Mouse (Mus musculus): ENCODE results near the gene Fam222b. TPM values are rescaled to one million over a fixed set of nuclear protein-coding genes. Genes with fewer than 3 reads are reported as not detected.
A peak's percentile ranks its signal among the peaks of the same experiment; 100 is the strongest.
"Not testable (repeated sequence)": the region's sequence is repeated elsewhere in the genome, so short reads cannot be mapped to it uniquely, and the experiment has no call there.

Fam222b gene
- polyA plus RNA-seq, 1 experiment from 2014 or later = 24.2 TPM

GRCm38 (mm10) chr11:78182450-78182849 is 88.0 kb downstream of the Fam222b start:
- WGBS = 13% methylated on average over 7 of the region's 7 CpGs
- H3K27ac ChIP-seq = peak overlapping the region; percentile 99
- DNase-seq (ENCODE audit: extremely low spot score, low spot score) = no peak
- H3K9me3 ChIP-seq = no peaks in the 10 kb centered on the region
- H3K4me1 ChIP-seq = peaks cover 57% of the 10 kb centered on the region
- peak overlapping the region; percentile 96 for H3K4me3 ChIP-seq
- H3K27me3 ChIP-seq (ENCODE audit: poor library complexity, severe bottlenecking) = no peaks in the 10 kb centered on the region
- H3K36me3 ChIP-seq (replicated peaks) = peaks cover 38% of the 10 kb centered on the region

- peak; percentile 89 for DNase-seq (ENCODE audit: extremely low spot score, low spot score)
- WGBS = under 1% methylated on average over 38 of the region's 38 CpGs
- peaks cover 56% of the 10 kb centered on the region for H3K4me1 ChIP-seq
- H3K9me3 ChIP-seq = no peaks in the 10 kb centered on the region
- peaks cover 38% of the 10 kb centered on the region for H3K36me3 ChIP-seq (replicated peaks)
- peak within 1 kb of the TSS; percentile 96 for H3K4me3 ChIP-seq
- H3K27me3 ChIP-seq (ENCODE audit: poor library complexity, severe bottlenecking) = no peaks in the 10 kb centered on the region
- peak within 1 kb of the TSS; percentile 99 for H3K27ac ChIP-seq
Observed at GRCm38 (mm10) chr11:78182961-78183844, 88.7 kb downstream of the Fam222b start, which contains the start of gene Rpl23a. Gene Rpl23a (minus strand): TSS chr11:78183584.

- 60% methylated on average over 10 of the region's 10 CpGs for WGBS
- Histone ChIP-seq H3K36me3 (replicated peaks) (peaks cover 36% of the 10 kb centered on the region), H3K4me1 (peaks cover 56% of the 10 kb centered on the region), H3K27ac (peak overlapping the region; percentile 99), H3K4me3 (peak overlapping the region; percentile 96), H3K9me3 (no peaks in the 10 kb centered on the region), H3K27me3 (ENCODE audit: poor library complexity, severe bottlenecking) (no peaks in the 10 kb centered on the region)
- DNase-seq (ENCODE audit: extremely low spot score, low spot score) = no peak
Observed at GRCm38 (mm10) chr11:78183884-78184514, 89.5 kb downstream of the Fam222b start.

GRCm38 (mm10) chr11:78184702-78185101 is 90.2 kb downstream of the Fam222b start:
- peaks cover 29% of the 10 kb centered on the region for H3K36me3 ChIP-seq (replicated peaks)
- H3K4me1 ChIP-seq = peaks cover 56% of the 10 kb centered on the region
- not testable (repeated sequence) for H3K9me3 ChIP-seq; H3K27ac ChIP-seq; H3K4me3 ChIP-seq; DNase-seq (ENCODE audit: extremely low spot score, low spot score); H3K27me3 ChIP-seq (ENCODE audit: poor library complexity, severe bottlenecking)
- WGBS = 93% methylated on average over 6 of the region's 6 CpGs

- DNase-seq (ENCODE audit: extremely low spot score, low spot score) = peak; percentile 86
- Histone ChIP-seq H3K9me3 (no peaks in the 10 kb centered on the region), H3K4me1 (peaks cover 38% of the 10 kb centered on the region), H3K27ac (peak within 1 kb of the TSS; percentile 99), H3K36me3 (replicated peaks) (peaks cover 36% of the 10 kb centered on the region), H3K27me3 (ENCODE audit: poor library complexity, severe bottlenecking) (no peaks in the 10 kb centered on the region), H3K4me3 (peak within 1 kb of the TSS; percentile 81)
- WGBS = under 1% methylated on average over 80 of the region's 80 CpGs
Observed at GRCm38 (mm10) chr11:78188331-78189233, 94.1 kb downstream of the Fam222b start, which contains the start of gene Rab34. Gene Rab34 (plus strand): TSS chr11:78188430.

GRCm38 (mm10) chr11:78189234-78190040 is 95.0 kb downstream of the Fam222b start:
- peak; percentile 93 for DNase-seq (ENCODE audit: extremely low spot score, low spot score)
- Histone ChIP-seq H3K9me3 (no peaks in the 10 kb centered on the region), H3K36me3 (replicated peaks) (peaks cover 43% of the 10 kb centered on the region), H3K4me1 (peaks cover 38% of the 10 kb centered on the region), H3K27ac (peak overlapping the region; percentile 99), H3K27me3 (ENCODE audit: poor library complexity, severe bottlenecking) (no peaks in the 10 kb centered on the region), H3K4me3 (peak overlapping the region; percentile 81)
- WGBS = under 1% methylated on average over 42 of the region's 42 CpGs

GRCm38 (mm10) chr11:78190041-78190440 is 95.6 kb downstream of the Fam222b start:
- H3K36me3 ChIP-seq (replicated peaks) = peaks cover 43% of the 10 kb centered on the region
- no peaks in the 10 kb centered on the region for H3K27me3 ChIP-seq (ENCODE audit: poor library complexity, severe bottlenecking)
- H3K27ac ChIP-seq = peak overlapping the region; percentile 99
- H3K4me1 ChIP-seq = peaks cover 44% of the 10 kb centered on the region
- H3K4me3 ChIP-seq = peak overlapping the region; percentile 81
- WGBS = 64% methylated on average over 6 of the region's 6 CpGs
- H3K9me3 ChIP-seq = no peaks in the 10 kb centered on the region
- DNase-seq (ENCODE audit: extremely low spot score, low spot score) = no peak

- H3K27me3 ChIP-seq (ENCODE audit: poor library complexity, severe bottlenecking) = no peaks in the 10 kb centered on the region
- WGBS = 93% methylated on average over 1 of the region's 1 CpGs
- H3K4me1 ChIP-seq = peaks cover 49% of the 10 kb centered on the region
- no peak within 1 kb of the TSS for H3K27ac ChIP-seq
- peak within 1 kb of the TSS; percentile 56 for H3K4me3 ChIP-seq
- peaks cover 43% of the 10 kb centered on the region for H3K36me3 ChIP-seq (replicated peaks)
- no peak for DNase-seq (ENCODE audit: extremely low spot score, low spot score)
- H3K9me3 ChIP-seq = no peaks in the 10 kb centered on the region
Observed at GRCm38 (mm10) chr11:78193113-78193512, 98.7 kb downstream of the Fam222b start, which contains the start of gene Proca1. Gene Proca1 (plus strand): TSS chr11:78193392.

GRCm38 (mm10) chr11:78194411-78195100 is 100.1 kb downstream of the Fam222b start:
- Histone ChIP-seq H3K9me3 (no peaks in the 10 kb centered on the region), H3K36me3 (replicated peaks) (peaks cover 43% of the 10 kb centered on the region), H3K27ac (peak overlapping the region; percentile 75), H3K4me3 (peak overlapping the region; percentile 56), H3K27me3 (ENCODE audit: poor library complexity, severe bottlenecking) (no peaks in the 10 kb centered on the region), H3K4me1 (peaks cover 35% of the 10 kb centered on the region)
- 3% methylated on average over 30 of the region's 30 CpGs for WGBS
- peak; percentile 79 for DNase-seq (ENCODE audit: extremely low spot score, low spot score)

GRCm38 (mm10) chr11:78195101-78195863 is 100.8 kb downstream of the Fam222b start:
- WGBS = 62% methylated on average over 23 of the region's 23 CpGs
- Histone ChIP-seq H3K4me1 (peaks cover 28% of the 10 kb centered on the region), H3K27me3 (ENCODE audit: poor library complexity, severe bottlenecking) (no peaks in the 10 kb centered on the region), H3K9me3 (no peaks in the 10 kb centered on the region), H3K4me3 (peak overlapping the region; percentile 56), H3K27ac (peak overlapping the region; percentile 75), H3K36me3 (replicated peaks) (peaks cover 38% of the 10 kb centered on the region)
- no peak for DNase-seq (ENCODE audit: extremely low spot score, low spot score)

- H3K9me3 ChIP-seq = no peaks in the 10 kb centered on the region
- no peaks in the 10 kb centered on the region for H3K27me3 ChIP-seq (ENCODE audit: poor library complexity, severe bottlenecking)
- H3K27ac ChIP-seq = no peak overlapping the region
- no peak for DNase-seq (ENCODE audit: extremely low spot score, low spot score)
- WGBS = 95% methylated on average over 3 of the region's 3 CpGs
- peaks cover 6% of the 10 kb centered on the region for H3K4me1 ChIP-seq
- H3K36me3 ChIP-seq (replicated peaks) = peaks cover 45% of the 10 kb centered on the region
- H3K4me3 ChIP-seq = no peak overlapping the region
Observed at GRCm38 (mm10) chr11:78202372-78202771, 107.9 kb downstream of the Fam222b start.
